Mouse (Mus musculus): ENCODE results near the gene Tmem72. TPM values are rescaled to one million over a fixed set of nuclear protein-coding genes. Genes with fewer than 3 reads are reported as not detected.

Tmem72 gene
- polyA plus RNA-seq, 1 experiment, result 0.04 TPM

- H3K4me1 ChIP-seq (ENCODE audit: control insufficient read depth, insufficient read depth, low read length), result no peaks in the 10 kb centered on the region; the same call in 1 of the 2 replicates
- 78% methylated on average over 6 of the region's 6 CpGs for WGBS
These were observed 52.7 kb downstream of the Tmem72 start for GRCm38 (mm10) chr6:116664031-116664430.

GRCm38 (mm10) chr6:116663364-116663763, 53.3 kb downstream of the Tmem72 start:
- DNase-seq, result no peak
- Histone ChIP-seq H3K4me3 (replicated peaks; ENCODE audit: extremely low read depth, low read depth, low read length) (no peak overlapping the region), H3K4me1 (ENCODE audit: control insufficient read depth, insufficient read depth, low read length) (no peaks in the 10 kb centered on the region; the same call in 1 of the 2 replicates)
- TF ChIP-seq POLR2A (IDR thresholded peaks at IDR 0.05; ENCODE audit: borderline replicate concordance, extremely low read depth, low read depth, low read length) (no peak), CTCF (IDR thresholded peaks at IDR 0.05; ENCODE audit: insufficient read depth, low read length) (no peak)
- 71% methylated on average over 2 of the region's 2 CpGs for WGBS

More at GRCm38 (mm10) chr6:116664031-116664430, 52.7 kb downstream of the Tmem72 start:
- no peak for TF ChIP-seq CTCF (IDR thresholded peaks at IDR 0.05; ENCODE audit: insufficient read depth, low read length)
- TF ChIP-seq POLR2A (IDR thresholded peaks at IDR 0.05; ENCODE audit: borderline replicate concordance, extremely low read depth, low read depth, low read length), result no peak
- H3K4me3 ChIP-seq (replicated peaks; ENCODE audit: extremely low read depth, low read depth, low read length), result no peak overlapping the region
- DNase-seq, result no peak

- TF ChIP-seq POLR2A (IDR thresholded peaks at IDR 0.05; ENCODE audit: borderline replicate concordance, extremely low read depth, low read depth, low read length) (peak; percentile 49; the same call in 1 of the 2 replicates), CTCF (IDR thresholded peaks at IDR 0.05; ENCODE audit: insufficient read depth, low read length) (peak; percentile 9; the same call in 1 of the 2 replicates)
- H3K4me1 ChIP-seq (ENCODE audit: control insufficient read depth, insufficient read depth, low read length), result peaks cover 5% of the 10 kb centered on the region; the same call in 1 of the 2 replicates
- no peak for DNase-seq
- 48% methylated on average over 9 of the region's 9 CpGs for WGBS
- no peak overlapping the region for H3K4me3 ChIP-seq (replicated peaks; ENCODE audit: extremely low read depth, low read depth, low read length)
These were observed 62.8 kb downstream of the Tmem72 start for GRCm38 (mm10) chr6:116653684-116654454.

GRCm38 (mm10) chr6:116653191-116653590, 63.5 kb downstream of the Tmem72 start:
- TF ChIP-seq POLR2A (IDR thresholded peaks at IDR 0.05; ENCODE audit: borderline replicate concordance, extremely low read depth, low read depth, low read length), result no peak
- no peak for TF ChIP-seq CTCF (IDR thresholded peaks at IDR 0.05; ENCODE audit: insufficient read depth, low read length)
- WGBS, result 60% methylated on average over 3 of the region's 3 CpGs
- Histone ChIP-seq H3K4me1 (ENCODE audit: control insufficient read depth, insufficient read depth, low read length) (peaks cover 5% of the 10 kb centered on the region; the same call in 1 of the 2 replicates), H3K4me3 (replicated peaks; ENCODE audit: extremely low read depth, low read depth, low read length) (no peak overlapping the region)
- no peak for DNase-seq

GRCm38 (mm10) chr6:116651437-116652118, 65.1 kb downstream of the Tmem72 start:
- Histone ChIP-seq H3K4me3 (replicated peaks; ENCODE audit: extremely low read depth, low read depth, low read length) (peak overlapping the region; percentile 80), H3K4me1 (ENCODE audit: control insufficient read depth, insufficient read depth, low read length) (peaks cover 10% of the 10 kb centered on the region)
- DNase-seq, result peak; percentile 66
- TF ChIP-seq POLR2A (IDR thresholded peaks at IDR 0.05; ENCODE audit: borderline replicate concordance, extremely low read depth, low read depth, low read length) (peak; percentile 49; the same call in 1 of the 2 replicates), CTCF (IDR thresholded peaks at IDR 0.05; ENCODE audit: insufficient read depth, low read length) (peak; percentile 75)
- 20% methylated on average over 20 of the region's 20 CpGs for WGBS

- TF ChIP-seq CTCF (IDR thresholded peaks at IDR 0.05; ENCODE audit: insufficient read depth, low read length), result no peak
- TF ChIP-seq POLR2A (IDR thresholded peaks at IDR 0.05; ENCODE audit: borderline replicate concordance, extremely low read depth, low read depth, low read length), result peak; percentile 98
- H3K4me1 ChIP-seq (ENCODE audit: control insufficient read depth, insufficient read depth, low read length), result peaks cover 10% of the 10 kb centered on the region
- DNase-seq, result peak; percentile 75
- peak within 1 kb of the TSS; percentile 80 for H3K4me3 ChIP-seq (replicated peaks; ENCODE audit: extremely low read depth, low read depth, low read length)
- 5% methylated on average over 6 of the region's 6 CpGs for WGBS
These were observed 66.3 kb downstream of the Tmem72 start, which contains the start of gene Depp1 for GRCm38 (mm10) chr6:116650406-116650805. Gene Depp1, plus strand, starts transcription at chr6:116650609.

GRCm38 (mm10) chr6:116649811-116650210, 66.9 kb downstream of the Tmem72 start:
- WGBS, result 54% methylated on average over 7 of the region's 7 CpGs

GRCm38 (mm10) chr6:116647763-116648162, 69.0 kb downstream of the Tmem72 start:
- 49% methylated on average over 12 of the region's 12 CpGs for WGBS

More at GRCm38 (mm10) chr6:116649811-116650210, 66.9 kb downstream of the Tmem72 start:
- TF ChIP-seq CTCF (IDR thresholded peaks at IDR 0.05; ENCODE audit: insufficient read depth, low read length) (no peak), POLR2A (IDR thresholded peaks at IDR 0.05; ENCODE audit: borderline replicate concordance, extremely low read depth, low read depth, low read length) (no peak)
- Histone ChIP-seq H3K4me1 (ENCODE audit: control insufficient read depth, insufficient read depth, low read length) (peaks cover 10% of the 10 kb centered on the region), H3K4me3 (replicated peaks; ENCODE audit: extremely low read depth, low read depth, low read length) (no peak overlapping the region)
- DNase-seq, result no peak

GRCm38 (mm10) chr6:116644335-116644734, 72.4 kb downstream of the Tmem72 start:
- H3K4me1 ChIP-seq (ENCODE audit: control insufficient read depth, insufficient read depth, low read length), result peaks cover 25% of the 10 kb centered on the region
- WGBS, result 24% methylated on average over 3 of the region's 3 CpGs
- TF ChIP-seq POLR2A (IDR thresholded peaks at IDR 0.05; ENCODE audit: borderline replicate concordance, extremely low read depth, low read depth, low read length), result no peak
- TF ChIP-seq CTCF (IDR thresholded peaks at IDR 0.05; ENCODE audit: insufficient read depth, low read length), result no peak
- no peak for DNase-seq
- H3K4me3 ChIP-seq (replicated peaks; ENCODE audit: extremely low read depth, low read depth, low read length), result no peak overlapping the region

More at GRCm38 (mm10) chr6:116647763-116648162, 69.0 kb downstream of the Tmem72 start:
- no peak for TF ChIP-seq CTCF (IDR thresholded peaks at IDR 0.05; ENCODE audit: insufficient read depth, low read length)
- no peak for TF ChIP-seq POLR2A (IDR thresholded peaks at IDR 0.05; ENCODE audit: borderline replicate concordance, extremely low read depth, low read depth, low read length)
- Histone ChIP-seq H3K4me3 (replicated peaks; ENCODE audit: extremely low read depth, low read depth, low read length) (no peak overlapping the region), H3K4me1 (ENCODE audit: control insufficient read depth, insufficient read depth, low read length) (peaks cover 25% of the 10 kb centered on the region)
- DNase-seq, result no peak
